Mouse (Mus musculus): Measurements from ENCODE around the gene Smim6. TPM values are rescaled to one million over a fixed set of nuclear protein-coding genes. Genes with fewer than 3 reads are reported as not detected.

Smim6 gene
- polyA plus RNA-seq, 1 experiment from 2014 or later: 32.9 TPM

- H3K4me1 ChIP-seq (replicated peaks; ENCODE audit: control insufficient read depth, insufficient read depth, low read length): peaks cover 8% of the 10 kb centered on the region; the same call in 1 of the 2 replicates
- ATAC-seq: no peak
- no peak overlapping the region for H3K4me3 ChIP-seq (ENCODE audit: low read depth, low read length)
- H3K4me2 ChIP-seq (replicated peaks; ENCODE audit: low read depth): no peak overlapping the region
- peaks cover 57% of the 10 kb centered on the region for H3K36me3 ChIP-seq (ENCODE audit: control insufficient read depth, insufficient read depth)
- H3K9ac ChIP-seq (ENCODE audit: low read depth, low read length): no peak overlapping the region
- 87% methylated on average over 2 of the region's 2 CpGs for WGBS
- no peaks in the 10 kb centered on the region for H3K27me3 ChIP-seq (replicated peaks; ENCODE audit: control insufficient read depth, insufficient read depth, low read length)
- H3K9me3 ChIP-seq (ENCODE audit: control insufficient read depth): no peaks in the 10 kb centered on the region
- no peak for TF ChIP-seq CTCF (IDR thresholded peaks at IDR 0.05; ENCODE audit: low read depth)
- no peak overlapping the region for H3K27ac ChIP-seq (ENCODE audit: low read depth, low read length)
These were observed 38.9 kb downstream of the Smim6 start for GRCm38 (mm10) chr11:115950719-115951118.

- Histone ChIP-seq H3K4me3 (ENCODE audit: low read depth, low read length) (no peak overlapping the region), H3K4me2 (replicated peaks; ENCODE audit: low read depth) (0 out of 2 replicates have a peak overlapping the region, but pooled peaks have one; percentile 14), H3K36me3 (ENCODE audit: control insufficient read depth, insufficient read depth) (peaks cover 52% of the 10 kb centered on the region), H3K9me3 (ENCODE audit: control insufficient read depth) (no peaks in the 10 kb centered on the region), H3K9ac (ENCODE audit: low read depth, low read length) (no peak overlapping the region), H3K4me1 (replicated peaks; ENCODE audit: control insufficient read depth, insufficient read depth, low read length) (peaks cover 8% of the 10 kb centered on the region; the same call in 1 of the 2 replicates), H3K27me3 (replicated peaks; ENCODE audit: control insufficient read depth, insufficient read depth, low read length) (no peaks in the 10 kb centered on the region), H3K27ac (ENCODE audit: low read depth, low read length) (peak overlapping the region; percentile 83)
- TF ChIP-seq CTCF (IDR thresholded peaks at IDR 0.05; ENCODE audit: low read depth): peak; percentile 33
- peak; percentile 66 for ATAC-seq
- WGBS: 60% methylated on average over 5 of the region's 5 CpGs
These were observed 42.9 kb downstream of the Smim6 start for GRCm38 (mm10) chr11:115954712-115955111.

- H3K36me3 ChIP-seq (ENCODE audit: control insufficient read depth, insufficient read depth): peaks cover 51% of the 10 kb centered on the region
- WGBS: 32% methylated on average over 10 of the region's 10 CpGs
- no peak overlapping the region for H3K9ac ChIP-seq (ENCODE audit: low read depth, low read length)
- ATAC-seq: peak; percentile 79
- peaks cover 8% of the 10 kb centered on the region; the same call in 1 of the 2 replicates for H3K4me1 ChIP-seq (replicated peaks; ENCODE audit: control insufficient read depth, insufficient read depth, low read length)
- H3K27me3 ChIP-seq (replicated peaks; ENCODE audit: control insufficient read depth, insufficient read depth, low read length): no peaks in the 10 kb centered on the region
- no peak overlapping the region for H3K4me3 ChIP-seq (ENCODE audit: low read depth, low read length)
- peak; percentile 48 for TF ChIP-seq CTCF (IDR thresholded peaks at IDR 0.05; ENCODE audit: low read depth)
- H3K4me2 ChIP-seq (replicated peaks; ENCODE audit: low read depth): 0 out of 2 replicates have a peak overlapping the region, but pooled peaks have one; percentile 14
- no peaks in the 10 kb centered on the region for H3K9me3 ChIP-seq (ENCODE audit: control insufficient read depth)
- peak overlapping the region; percentile 83 for H3K27ac ChIP-seq (ENCODE audit: low read depth, low read length)
These were observed 43.5 kb downstream of the Smim6 start for GRCm38 (mm10) chr11:115955195-115955858.

GRCm38 (mm10) chr11:115956453-115956852 lies 44.6 kb downstream of the Smim6 start:
- TF ChIP-seq CTCF (IDR thresholded peaks at IDR 0.05; ENCODE audit: low read depth): no peak
- Histone ChIP-seq H3K4me1 (replicated peaks; ENCODE audit: control insufficient read depth, insufficient read depth, low read length) (peaks cover 8% of the 10 kb centered on the region; the same call in 1 of the 2 replicates), H3K27me3 (replicated peaks; ENCODE audit: control insufficient read depth, insufficient read depth, low read length) (no peaks in the 10 kb centered on the region), H3K36me3 (ENCODE audit: control insufficient read depth, insufficient read depth) (peaks cover 53% of the 10 kb centered on the region), H3K9me3 (ENCODE audit: control insufficient read depth) (no peaks in the 10 kb centered on the region), H3K27ac (ENCODE audit: low read depth, low read length) (peak overlapping the region; percentile 83), H3K4me2 (replicated peaks; ENCODE audit: low read depth) (no peak overlapping the region), H3K9ac (ENCODE audit: low read depth, low read length) (no peak overlapping the region), H3K4me3 (ENCODE audit: low read depth, low read length) (no peak overlapping the region)
- 37% methylated on average over 4 of the region's 4 CpGs for WGBS
- 0 out of 2 replicates have a peak, but pooled peaks have one; percentile 19 for ATAC-seq

- no peaks in the 10 kb centered on the region for H3K27me3 ChIP-seq (replicated peaks; ENCODE audit: control insufficient read depth, insufficient read depth, low read length)
- no peaks in the 10 kb centered on the region for H3K9me3 ChIP-seq (ENCODE audit: control insufficient read depth)
- peak overlapping the region; percentile 83; the same call in 1 of the 2 replicates for H3K27ac ChIP-seq (ENCODE audit: low read depth, low read length)
- H3K9ac ChIP-seq (ENCODE audit: low read depth, low read length): no peak overlapping the region
- WGBS: 78% methylated on average over 7 of the region's 7 CpGs
- no peak for TF ChIP-seq CTCF (IDR thresholded peaks at IDR 0.05; ENCODE audit: low read depth)
- H3K4me1 ChIP-seq (replicated peaks; ENCODE audit: control insufficient read depth, insufficient read depth, low read length): peaks cover 8% of the 10 kb centered on the region; the same call in 1 of the 2 replicates
- no peak overlapping the region for H3K4me2 ChIP-seq (replicated peaks; ENCODE audit: low read depth)
- H3K4me3 ChIP-seq (ENCODE audit: low read depth, low read length): no peak overlapping the region
- peaks cover 53% of the 10 kb centered on the region for H3K36me3 ChIP-seq (ENCODE audit: control insufficient read depth, insufficient read depth)
- ATAC-seq: no peak
These were observed 46.2 kb downstream of the Smim6 start for GRCm38 (mm10) chr11:115957971-115958370.

GRCm38 (mm10) chr11:115959018-115959417 lies 47.2 kb downstream of the Smim6 start:
- Histone ChIP-seq H3K4me2 (replicated peaks; ENCODE audit: low read depth) (no peak overlapping the region), H3K27me3 (replicated peaks; ENCODE audit: control insufficient read depth, insufficient read depth, low read length) (no peaks in the 10 kb centered on the region), H3K4me1 (replicated peaks; ENCODE audit: control insufficient read depth, insufficient read depth, low read length) (peaks cover 8% of the 10 kb centered on the region; the same call in 1 of the 2 replicates), H3K9ac (ENCODE audit: low read depth, low read length) (no peak overlapping the region), H3K36me3 (ENCODE audit: control insufficient read depth, insufficient read depth) (peaks cover 60% of the 10 kb centered on the region), H3K4me3 (ENCODE audit: low read depth, low read length) (no peak overlapping the region), H3K27ac (ENCODE audit: low read depth, low read length) (no peak overlapping the region), H3K9me3 (ENCODE audit: control insufficient read depth) (no peaks in the 10 kb centered on the region)
- 95% methylated on average over 9 of the region's 9 CpGs for WGBS
- ATAC-seq: no peak
- no peak for TF ChIP-seq CTCF (IDR thresholded peaks at IDR 0.05; ENCODE audit: low read depth)

All from intestine, postnatal 0 days (tissue).